Mouse (Mus musculus): ENCODE measurements around the gene Gm28372. TPM values are rescaled to one million over a fixed set of nuclear protein-coding genes. Genes with fewer than 3 reads are reported as not detected.

Gm28372 gene
- total and polyA plus RNA-seq, 3 experiments: not detected

DNA sequence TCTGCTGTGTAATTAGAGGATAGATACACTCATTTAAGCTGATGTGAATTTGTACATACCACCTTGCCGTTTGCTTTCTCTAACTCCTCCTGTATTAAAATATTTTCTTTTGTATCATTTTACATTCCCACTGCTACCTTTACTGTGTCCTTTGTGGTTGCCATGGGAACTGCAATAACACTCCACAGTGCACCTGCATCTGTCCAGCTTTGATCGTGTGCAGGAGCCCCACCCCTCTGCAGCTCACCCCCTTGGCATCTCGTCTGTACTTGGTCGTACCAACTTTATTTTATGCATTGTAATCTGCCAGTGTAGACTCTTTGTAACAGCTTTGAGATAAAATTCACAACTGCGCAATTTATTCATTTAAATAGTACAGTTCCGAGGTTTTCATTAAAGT lies 21.1 kb upstream of the Gm28372 start:
- Histone ChIP-seq H3K4me3 (ENCODE audit: control insufficient read depth in 1 of 2, insufficient read depth in 1 of 2, low read depth in 2 of 2, low read length in 2 of 2) (no peak overlapping the region), H3K27ac (ENCODE audit: control insufficient read depth, low read depth, low read length) (no peak overlapping the region), H3K36me3 (ENCODE audit: control insufficient read depth in 1 of 2, insufficient read depth in 2 of 2, low read length in 2 of 2) (no peaks in the 10 kb centered on the region), H3K9ac (ENCODE audit: control insufficient read depth, low read depth, low read length, poor library complexity, severe bottlenecking) (no peak overlapping the region), H3K4me1 (ENCODE audit: control insufficient read depth in 1 of 2, insufficient read depth in 2 of 2, low read length in 2 of 2) (no peaks in the 10 kb centered on the region), H3K9me3 (replicated peaks; ENCODE audit: insufficient read depth, low read length) (no peaks in the 10 kb centered on the region), H3K27me3 (ENCODE audit: control insufficient read depth in 1 of 2, insufficient read depth in 2 of 2, low read length in 2 of 2) (peaks cover 6 to 11% of the 10 kb centered on the region in 2 experiments), H3K79me2 (ENCODE audit: control insufficient read depth, insufficient read depth, low read length, poor library complexity) (no peaks in the 10 kb centered on the region)
- DNase-seq (ENCODE audit: low read depth, low spot score): no peak
- TF ChIP-seq SIN3A (IDR thresholded peaks at IDR 0.05; ENCODE audit: low read length) (no peak), NRF1 (IDR thresholded peaks at IDR 0.05; ENCODE audit: insufficient read depth, low read depth, low read length, poor library complexity, severe bottlenecking) (no peak), MYC (IDR thresholded peaks at IDR 0.05; ENCODE audit: low read depth, low read length) (no peak), EP300 (IDR thresholded peaks at IDR 0.05; ENCODE audit: low read depth in 1 of 2, low read length in 2 of 2) (no peak), ETS1 (IDR thresholded peaks at IDR 0.05; ENCODE audit: low read depth, low read length) (no peak), POLR2AphosphoS5 (IDR thresholded peaks at IDR 0.05; ENCODE audit: borderline replicate concordance, low read depth, low read length) (no peak), POLR2A (IDR thresholded peaks at IDR 0.05; ENCODE audit: control insufficient read depth in 1 of 2, insufficient read depth in 1 of 2, low read depth in 1 of 2, low read length in 2 of 2, poor library complexity in 1 of 2) (no peak)

- Histone ChIP-seq H3K36me3 (ENCODE audit: control insufficient read depth in 1 of 2, insufficient read depth in 2 of 2, low read length in 2 of 2) (peaks cover 0 to 5% of the 10 kb centered on the region in 2 experiments; a peak in 1 of 4 replicates), H3K9me3 (replicated peaks; ENCODE audit: insufficient read depth, low read length) (no peaks in the 10 kb centered on the region), H3K4me1 (ENCODE audit: control insufficient read depth in 1 of 2, insufficient read depth in 2 of 2, low read length in 2 of 2) (peaks cover 0 to 6% of the 10 kb centered on the region in 2 experiments; a peak in 1 of 4 replicates), H3K79me2 (ENCODE audit: control insufficient read depth, insufficient read depth, low read length, poor library complexity) (no peaks in the 10 kb centered on the region), H3K27ac (ENCODE audit: control insufficient read depth, low read depth, low read length) (no peak overlapping the region), H3K4me3 (ENCODE audit: control insufficient read depth in 1 of 2, insufficient read depth in 1 of 2, low read depth in 2 of 2, low read length in 2 of 2) (no peak overlapping the region), H3K9ac (ENCODE audit: control insufficient read depth, low read depth, low read length, poor library complexity, severe bottlenecking) (no peak overlapping the region), H3K27me3 (ENCODE audit: control insufficient read depth in 1 of 2, insufficient read depth in 2 of 2, low read length in 2 of 2) (peaks cover 3 to 5% of the 10 kb centered on the region in 2 experiments)
- no peak for DNase-seq (ENCODE audit: low read depth, low spot score)
- TF ChIP-seq USF2 (IDR thresholded peaks at IDR 0.05; ENCODE audit: borderline replicate concordance in 1 of 2, insufficient read depth in 1 of 2, low read depth in 1 of 2, low read length in 2 of 2) (no peak), MEF2A (IDR thresholded peaks at IDR 0.05; ENCODE audit: extremely low read depth, insufficient replicate concordance, low read depth, low read length, poor library complexity, severe bottlenecking) (no peak), TCF12 (IDR thresholded peaks at IDR 0.05; ENCODE audit: low read depth, low read length) (no peak)
Observed at GRCm38 (mm10) chr2:130386212-130386611, 18.8 kb upstream of the Gm28372 start.

DNA sequence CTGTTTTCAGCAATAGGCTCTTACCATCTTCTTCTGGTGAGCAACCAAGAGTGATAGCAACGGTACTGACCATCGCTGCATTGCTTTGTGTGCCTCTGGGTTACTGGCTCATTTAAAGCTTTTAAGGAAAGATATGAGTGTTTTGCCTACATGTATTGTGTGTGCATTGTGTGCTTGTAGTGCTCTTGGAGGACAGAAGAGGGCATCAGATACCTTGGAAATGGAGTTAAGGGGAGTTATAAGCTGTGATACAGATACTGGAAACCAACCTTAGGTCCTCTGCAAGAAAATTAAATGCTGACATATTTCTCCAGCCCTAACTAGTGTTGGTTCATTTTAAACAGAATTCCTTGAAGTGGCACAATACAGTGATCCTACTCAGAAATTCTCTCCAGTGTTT lies 16.2 kb upstream of the Gm28372 start:
- Histone ChIP-seq H3K9ac (ENCODE audit: control insufficient read depth, low read depth, low read length, poor library complexity, severe bottlenecking) (no peak overlapping the region), H3K9me3 (replicated peaks; ENCODE audit: insufficient read depth, low read length) (no peaks in the 10 kb centered on the region), H3K79me2 (ENCODE audit: control insufficient read depth, insufficient read depth, low read length, poor library complexity) (no peaks in the 10 kb centered on the region), H3K4me3 (ENCODE audit: control insufficient read depth in 1 of 2, insufficient read depth in 1 of 2, low read depth in 2 of 2, low read length in 2 of 2) (no peak overlapping the region), H3K27ac (ENCODE audit: control insufficient read depth, low read depth, low read length) (no peak overlapping the region), H3K4me1 (ENCODE audit: control insufficient read depth in 1 of 2, insufficient read depth in 2 of 2, low read length in 2 of 2) (peaks cover 0 to 6% of the 10 kb centered on the region in 2 experiments; a peak in 1 of 4 replicates), H3K27me3 (ENCODE audit: control insufficient read depth in 1 of 2, insufficient read depth in 2 of 2, low read length in 2 of 2) (peaks cover 1 to 3% of the 10 kb centered on the region in 2 experiments; a peak in 3 of 4 replicates), H3K36me3 (ENCODE audit: control insufficient read depth in 1 of 2, insufficient read depth in 2 of 2, low read length in 2 of 2) (peaks cover 0 to 5% of the 10 kb centered on the region in 2 experiments; a peak in 1 of 4 replicates)
- TF ChIP-seq TAL1 (IDR thresholded peaks at IDR 0.05; ENCODE audit: low read length): no peak
- no peak for TF ChIP-seq USF2 (IDR thresholded peaks at IDR 0.05; ENCODE audit: borderline replicate concordance in 1 of 2, insufficient read depth in 1 of 2, low read depth in 1 of 2, low read length in 2 of 2)
- peak in 2 of 3 experiments; percentile 50 to 80; a peak in 4 of 6 replicates for TF ChIP-seq CTCF (IDR thresholded peaks at IDR 0.05 in 2 of 3, conservative IDR thresholded peaks at IDR 0.05 in 1 of 3; ENCODE audit: control insufficient read depth in 1 of 3, insufficient read depth in 1 of 3, low read depth in 2 of 3, low read length in 3 of 3, poor library complexity in 1 of 3, severe bottlenecking in 1 of 3)
- TF ChIP-seq SMC3 (IDR thresholded peaks at IDR 0.05; ENCODE audit: low read depth, low read length): peak; percentile 85
- TF ChIP-seq RAD21 (IDR thresholded peaks at IDR 0.05; ENCODE audit: low read depth, low read length): peak; percentile 83
- no peak for TF ChIP-seq ZNF384 (IDR thresholded peaks at IDR 0.05; ENCODE audit: low read depth, low read length)
- TF ChIP-seq RCOR1 (IDR thresholded peaks at IDR 0.05; ENCODE audit: low read depth, low read length): no peak
- TF ChIP-seq KAT2A (conservative IDR thresholded peaks at IDR 0.05; ENCODE audit: low read depth, low read length): no peak
- peak; percentile 87 for TF ChIP-seq ZC3H11A (IDR thresholded peaks at IDR 0.05; ENCODE audit: low read depth, low read length)
- DNase-seq (ENCODE audit: low read depth, low spot score): peak; percentile 76
